Mouse (Mus musculus): ENCODE measurements around the gene Slc26a5. TPM values are rescaled to one million over a fixed set of nuclear protein-coding genes. Genes with fewer than 3 reads are reported as not detected.

The Slc26a5 gene
- polyA plus RNA-seq, 1 experiment from 2014 or later: 0.11 TPM

- Histone ChIP-seq H3K9ac (replicated peaks; ENCODE audit: low read depth, low read length) (no peak overlapping the region), H3K27me3 (replicated peaks; ENCODE audit: control insufficient read depth, insufficient read depth, low read length) (no peaks in the 10 kb centered on the region), H3K27ac (ENCODE audit: low read length) (no peak overlapping the region), H3K9me3 (ENCODE audit: control insufficient read depth, low read length) (no peaks in the 10 kb centered on the region), H3K4me2 (ENCODE audit: low read length) (no peak overlapping the region), H3K36me3 (ENCODE audit: control insufficient read depth, insufficient read depth) (no peaks in the 10 kb centered on the region), H3K4me3 (replicated peaks; ENCODE audit: low read length) (no peak overlapping the region), H3K4me1 (replicated peaks; ENCODE audit: control insufficient read depth, insufficient read depth, low read length) (no peaks in the 10 kb centered on the region)
- no peak for ATAC-seq
- 81% methylated on average over 3 of the region's 3 CpGs for WGBS
Measured at GRCm38 (mm10) chr5:21894168-21894567, 28.8 kb upstream of the Slc26a5 start.

- Histone ChIP-seq H3K4me1 (replicated peaks; ENCODE audit: control insufficient read depth, insufficient read depth, low read length) (peaks cover 6% of the 10 kb centered on the region), H3K36me3 (ENCODE audit: control insufficient read depth, insufficient read depth) (no peaks in the 10 kb centered on the region), H3K9ac (replicated peaks; ENCODE audit: low read depth, low read length) (no peak overlapping the region), H3K9me3 (ENCODE audit: control insufficient read depth, low read length) (no peaks in the 10 kb centered on the region), H3K4me2 (ENCODE audit: low read length) (no peak overlapping the region; the same call in 1 of the 2 replicates), H3K27ac (ENCODE audit: low read length) (no peak overlapping the region), H3K4me3 (replicated peaks; ENCODE audit: low read length) (no peak overlapping the region), H3K27me3 (replicated peaks; ENCODE audit: control insufficient read depth, insufficient read depth, low read length) (no peaks in the 10 kb centered on the region)
- peak; percentile 29; the same call in 1 of the 2 replicates for ATAC-seq
- 54% methylated on average over 8 of the region's 8 CpGs for WGBS
Measured at GRCm38 (mm10) chr5:21866750-21867149, 1.3 kb upstream of the Slc26a5 start.

- Histone ChIP-seq H3K4me1 (replicated peaks; ENCODE audit: control insufficient read depth, insufficient read depth, low read length) (peaks cover 6% of the 10 kb centered on the region), H3K27ac (ENCODE audit: low read length) (no peak overlapping the region), H3K9ac (replicated peaks; ENCODE audit: low read depth, low read length) (no peak overlapping the region), H3K9me3 (ENCODE audit: control insufficient read depth, low read length) (no peaks in the 10 kb centered on the region), H3K4me3 (replicated peaks; ENCODE audit: low read length) (peak overlapping the region; percentile 35), H3K27me3 (replicated peaks; ENCODE audit: control insufficient read depth, insufficient read depth, low read length) (no peaks in the 10 kb centered on the region), H3K36me3 (ENCODE audit: control insufficient read depth, insufficient read depth) (no peaks in the 10 kb centered on the region), H3K4me2 (ENCODE audit: low read length) (peak overlapping the region; percentile 58)
- peak; percentile 95 for ATAC-seq
- WGBS: 4% methylated on average over 6 of the region's 6 CpGs
Measured at GRCm38 (mm10) chr5:21866311-21866712, 908 bp upstream of the Slc26a5 start.

GRCm38 (mm10) chr5:21858653-21859052, 6.8 kb downstream of the Slc26a5 start:
- Histone ChIP-seq H3K4me3 (replicated peaks; ENCODE audit: low read length) (no peak overlapping the region), H3K4me2 (ENCODE audit: low read length) (no peak overlapping the region), H3K9ac (replicated peaks; ENCODE audit: low read depth, low read length) (no peak overlapping the region), H3K9me3 (ENCODE audit: control insufficient read depth, low read length) (no peaks in the 10 kb centered on the region), H3K27ac (ENCODE audit: low read length) (no peak overlapping the region), H3K27me3 (replicated peaks; ENCODE audit: control insufficient read depth, insufficient read depth, low read length) (no peaks in the 10 kb centered on the region), H3K36me3 (ENCODE audit: control insufficient read depth, insufficient read depth) (no peaks in the 10 kb centered on the region), H3K4me1 (replicated peaks; ENCODE audit: control insufficient read depth, insufficient read depth, low read length) (no peaks in the 10 kb centered on the region)
- ATAC-seq: no peak
- 89% methylated on average over 7 of the region's 7 CpGs for WGBS

- no peaks in the 10 kb centered on the region for H3K36me3 ChIP-seq (ENCODE audit: control insufficient read depth, insufficient read depth)
- H3K4me1 ChIP-seq (replicated peaks; ENCODE audit: control insufficient read depth, insufficient read depth, low read length): no peaks in the 10 kb centered on the region
- no peaks in the 10 kb centered on the region for H3K27me3 ChIP-seq (replicated peaks; ENCODE audit: control insufficient read depth, insufficient read depth, low read length)
- no peak overlapping the region for H3K4me3 ChIP-seq (replicated peaks; ENCODE audit: low read length)
- H3K9ac ChIP-seq (replicated peaks; ENCODE audit: low read depth, low read length): no peak overlapping the region
- no peak overlapping the region for H3K4me2 ChIP-seq (ENCODE audit: low read length)
- 28% methylated on average over 10 of the region's 10 CpGs for WGBS
- no peaks in the 10 kb centered on the region for H3K9me3 ChIP-seq (ENCODE audit: control insufficient read depth, low read length)
- H3K27ac ChIP-seq (ENCODE audit: low read length): no peak overlapping the region
- ATAC-seq: no peak
Measured at GRCm38 (mm10) chr5:21851679-21852340, 13.6 kb downstream of the Slc26a5 start.

- no peak overlapping the region for H3K27ac ChIP-seq (ENCODE audit: low read length)
- no peak overlapping the region for H3K9ac ChIP-seq (replicated peaks; ENCODE audit: low read depth, low read length)
- WGBS: 82% methylated on average over 6 of the region's 6 CpGs
Measured at GRCm38 (mm10) chr5:21847438-21847837, 18.0 kb downstream of the Slc26a5 start.

GRCm38 (mm10) chr5:21846616-21847290, 18.7 kb downstream of the Slc26a5 start:
- Histone ChIP-seq H3K4me2 (ENCODE audit: low read length) (no peak overlapping the region), H3K27me3 (replicated peaks; ENCODE audit: control insufficient read depth, insufficient read depth, low read length) (no peaks in the 10 kb centered on the region), H3K9me3 (ENCODE audit: control insufficient read depth, low read length) (no peaks in the 10 kb centered on the region), H3K4me1 (replicated peaks; ENCODE audit: control insufficient read depth, insufficient read depth, low read length) (no peaks in the 10 kb centered on the region), H3K4me3 (replicated peaks; ENCODE audit: low read length) (no peak overlapping the region), H3K9ac (replicated peaks; ENCODE audit: low read depth, low read length) (no peak overlapping the region), H3K27ac (ENCODE audit: low read length) (no peak overlapping the region), H3K36me3 (ENCODE audit: control insufficient read depth, insufficient read depth) (no peaks in the 10 kb centered on the region)
- 89% methylated on average over 20 of the region's 20 CpGs for WGBS
- no peak for ATAC-seq

More at GRCm38 (mm10) chr5:21847438-21847837, 18.0 kb downstream of the Slc26a5 start:
- no peak for ATAC-seq
- Histone ChIP-seq H3K9me3 (ENCODE audit: control insufficient read depth, low read length) (no peaks in the 10 kb centered on the region), H3K27me3 (replicated peaks; ENCODE audit: control insufficient read depth, insufficient read depth, low read length) (no peaks in the 10 kb centered on the region), H3K4me3 (replicated peaks; ENCODE audit: low read length) (no peak overlapping the region), H3K4me2 (ENCODE audit: low read length) (no peak overlapping the region), H3K36me3 (ENCODE audit: control insufficient read depth, insufficient read depth) (no peaks in the 10 kb centered on the region), H3K4me1 (replicated peaks; ENCODE audit: control insufficient read depth, insufficient read depth, low read length) (no peaks in the 10 kb centered on the region)

- Histone ChIP-seq H3K4me3 (replicated peaks; ENCODE audit: low read length) (no peak overlapping the region), H3K27me3 (replicated peaks; ENCODE audit: control insufficient read depth, insufficient read depth, low read length) (no peaks in the 10 kb centered on the region), H3K4me2 (ENCODE audit: low read length) (no peak overlapping the region), H3K9me3 (ENCODE audit: control insufficient read depth, low read length) (no peaks in the 10 kb centered on the region), H3K4me1 (replicated peaks; ENCODE audit: control insufficient read depth, insufficient read depth, low read length) (no peaks in the 10 kb centered on the region), H3K9ac (replicated peaks; ENCODE audit: low read depth, low read length) (no peak overlapping the region), H3K36me3 (ENCODE audit: control insufficient read depth, insufficient read depth) (no peaks in the 10 kb centered on the region), H3K27ac (ENCODE audit: low read length) (no peak overlapping the region)
- no peak for ATAC-seq
- WGBS: 80% methylated on average over 4 of the region's 4 CpGs
Measured at GRCm38 (mm10) chr5:21844676-21845075, 20.7 kb downstream of the Slc26a5 start.

GRCm38 (mm10) chr5:21831761-21832160, 33.6 kb downstream of the Slc26a5 start:
- H3K27ac ChIP-seq (ENCODE audit: low read length): no peak overlapping the region
- H3K4me1 ChIP-seq (replicated peaks; ENCODE audit: control insufficient read depth, insufficient read depth, low read length): no peaks in the 10 kb centered on the region
- WGBS: 73% methylated on average over 3 of the region's 3 CpGs
- ATAC-seq: no peak
- no peaks in the 10 kb centered on the region for H3K36me3 ChIP-seq (ENCODE audit: control insufficient read depth, insufficient read depth)
- H3K9ac ChIP-seq (replicated peaks; ENCODE audit: low read depth, low read length): no peak overlapping the region
- H3K4me2 ChIP-seq (ENCODE audit: low read length): no peak overlapping the region
- H3K27me3 ChIP-seq (replicated peaks; ENCODE audit: control insufficient read depth, insufficient read depth, low read length): no peaks in the 10 kb centered on the region
- no peak overlapping the region for H3K4me3 ChIP-seq (replicated peaks; ENCODE audit: low read length)
- H3K9me3 ChIP-seq (ENCODE audit: control insufficient read depth, low read length): no peaks in the 10 kb centered on the region

Data from forebrain, embryonic 16.5 days (tissue).